Mouse (Mus musculus): ENCODE results near the gene Gpc3. TPM values are rescaled to one million over a fixed set of nuclear protein-coding genes. Genes with fewer than 3 reads are reported as not detected.

Gene Gpc3
- polyA plus RNA-seq, 1 experiment from 2014 or later: 538 TPM

- Histone ChIP-seq H3K4me2 (no peak overlapping the region), H3K9me3 (ENCODE audit: low read depth, low read length) (no peaks in the 10 kb centered on the region), H3K4me3 (ENCODE audit: low read depth, low read length) (no peak overlapping the region), H3K4me1 (ENCODE audit: insufficient read depth) (peaks cover 4% of the 10 kb centered on the region; the same call in 1 of the 2 replicates), H3K27me3 (ENCODE audit: insufficient read depth, low read length) (no peaks in the 10 kb centered on the region), H3K36me3 (ENCODE audit: insufficient read depth) (no peaks in the 10 kb centered on the region), H3K27ac (ENCODE audit: low read depth) (peak overlapping the region; percentile 58; the same call in 1 of the 2 replicates), H3K9ac (no peak overlapping the region)
- no peak for TF ChIP-seq CTCF (IDR thresholded peaks at IDR 0.05; ENCODE audit: low read depth)
- WGBS: 33% methylated on average over 2 of the region's 2 CpGs
- DNase-seq: peak; percentile 65
- peak; percentile 79; the same call in 1 of the 2 replicates for ATAC-seq (ENCODE audit: insufficient read depth)
These were observed 81.6 kb downstream of the Gpc3 start for GRCm38 (mm10) chrX:52532124-52532523.

GRCm38 (mm10) chrX:52526086-52526485, 87.7 kb downstream of the Gpc3 start:
- no peaks in the 10 kb centered on the region for H3K36me3 ChIP-seq (ENCODE audit: insufficient read depth)
- no peaks in the 10 kb centered on the region for H3K27me3 ChIP-seq (ENCODE audit: insufficient read depth, low read length)
- no peak for DNase-seq
- ATAC-seq (ENCODE audit: insufficient read depth): no peak
- 68% methylated on average over 5 of the region's 5 CpGs for WGBS
- no peak for TF ChIP-seq CTCF (IDR thresholded peaks at IDR 0.05; ENCODE audit: low read depth)
- no peak overlapping the region for H3K9ac ChIP-seq
- no peak overlapping the region for H3K27ac ChIP-seq (ENCODE audit: low read depth)
- H3K4me1 ChIP-seq (ENCODE audit: insufficient read depth): no peaks in the 10 kb centered on the region
- no peak overlapping the region for H3K4me3 ChIP-seq (ENCODE audit: low read depth, low read length)
- no peaks in the 10 kb centered on the region for H3K9me3 ChIP-seq (ENCODE audit: low read depth, low read length)
- no peak overlapping the region for H3K4me2 ChIP-seq

- ATAC-seq (ENCODE audit: insufficient read depth) (no peak), DNase-seq (no peak)
- 44% methylated on average over 3 of the region's 3 CpGs for WGBS
- TF ChIP-seq CTCF (IDR thresholded peaks at IDR 0.05; ENCODE audit: low read depth): no peak
- H3K9ac ChIP-seq: no peak overlapping the region
- H3K27me3 ChIP-seq (ENCODE audit: insufficient read depth, low read length): no peaks in the 10 kb centered on the region
- no peaks in the 10 kb centered on the region for H3K9me3 ChIP-seq (ENCODE audit: low read depth, low read length)
- H3K36me3 ChIP-seq (ENCODE audit: insufficient read depth): no peaks in the 10 kb centered on the region
- H3K4me1 ChIP-seq (ENCODE audit: insufficient read depth): no peaks in the 10 kb centered on the region
- no peak overlapping the region for H3K4me3 ChIP-seq (ENCODE audit: low read depth, low read length)
- no peak overlapping the region for H3K4me2 ChIP-seq
- H3K27ac ChIP-seq (ENCODE audit: low read depth): no peak overlapping the region
These were observed 88.6 kb downstream of the Gpc3 start for GRCm38 (mm10) chrX:52525132-52525531.

GRCm38 (mm10) chrX:52514553-52514952, 99.2 kb downstream of the Gpc3 start:
- no peak for TF ChIP-seq CTCF (IDR thresholded peaks at IDR 0.05; ENCODE audit: low read depth)
- no peaks in the 10 kb centered on the region for H3K9me3 ChIP-seq (ENCODE audit: low read depth, low read length)
- peak; percentile 72 for DNase-seq

GRCm38 (mm10) chrX:52511151-52511550, 102.6 kb downstream of the Gpc3 start:
- H3K27ac ChIP-seq (ENCODE audit: low read depth): no peak overlapping the region
- H3K9me3 ChIP-seq (ENCODE audit: low read depth, low read length): no peaks in the 10 kb centered on the region
- ATAC-seq (ENCODE audit: insufficient read depth): no peak
- H3K27me3 ChIP-seq (ENCODE audit: insufficient read depth, low read length): no peaks in the 10 kb centered on the region
- H3K9ac ChIP-seq: no peak overlapping the region
- WGBS: 78% methylated on average over 4 of the region's 4 CpGs
- no peak overlapping the region for H3K4me2 ChIP-seq
- no peak for DNase-seq
- TF ChIP-seq CTCF (IDR thresholded peaks at IDR 0.05; ENCODE audit: low read depth): no peak
- H3K4me1 ChIP-seq (ENCODE audit: insufficient read depth): no peaks in the 10 kb centered on the region
- H3K36me3 ChIP-seq (ENCODE audit: insufficient read depth): no peaks in the 10 kb centered on the region
- H3K4me3 ChIP-seq (ENCODE audit: low read depth, low read length): no peak overlapping the region

More at GRCm38 (mm10) chrX:52514553-52514952, 99.2 kb downstream of the Gpc3 start:
- no peak overlapping the region for H3K4me2 ChIP-seq
- no peak overlapping the region for H3K9ac ChIP-seq
- WGBS: 22% methylated on average over 3 of the region's 3 CpGs
- ATAC-seq (ENCODE audit: insufficient read depth): peak; percentile 71
- H3K4me3 ChIP-seq (ENCODE audit: low read depth, low read length): no peak overlapping the region
- H3K27ac ChIP-seq (ENCODE audit: low read depth): no peak overlapping the region
- no peaks in the 10 kb centered on the region for H3K4me1 ChIP-seq (ENCODE audit: insufficient read depth)
- H3K27me3 ChIP-seq (ENCODE audit: insufficient read depth, low read length): no peaks in the 10 kb centered on the region
- no peaks in the 10 kb centered on the region for H3K36me3 ChIP-seq (ENCODE audit: insufficient read depth)

GRCm38 (mm10) chrX:52503857-52504256, 109.9 kb downstream of the Gpc3 start:
- 26% methylated on average over 3 of the region's 3 CpGs for WGBS
- DNase-seq (peak; percentile 86), ATAC-seq (ENCODE audit: insufficient read depth) (peak; percentile 80)
- no peak overlapping the region for H3K27ac ChIP-seq (ENCODE audit: low read depth)
- TF ChIP-seq CTCF (IDR thresholded peaks at IDR 0.05; ENCODE audit: low read depth): no peak
- H3K9me3 ChIP-seq (ENCODE audit: low read depth, low read length): no peaks in the 10 kb centered on the region
- no peak overlapping the region for H3K9ac ChIP-seq
- H3K4me2 ChIP-seq: no peak overlapping the region
- H3K4me1 ChIP-seq (ENCODE audit: insufficient read depth): no peaks in the 10 kb centered on the region
- no peaks in the 10 kb centered on the region for H3K36me3 ChIP-seq (ENCODE audit: insufficient read depth)
- no peaks in the 10 kb centered on the region for H3K27me3 ChIP-seq (ENCODE audit: insufficient read depth, low read length)
- no peak overlapping the region for H3K4me3 ChIP-seq (ENCODE audit: low read depth, low read length)

GRCm38 (mm10) chrX:52489461-52489860, 124.3 kb downstream of the Gpc3 start:
- no peaks in the 10 kb centered on the region for H3K4me1 ChIP-seq (ENCODE audit: insufficient read depth)
- H3K27ac ChIP-seq (ENCODE audit: low read depth): no peak overlapping the region
- no peak for ATAC-seq (ENCODE audit: insufficient read depth)
- H3K9ac ChIP-seq: no peak overlapping the region
- H3K4me3 ChIP-seq (ENCODE audit: low read depth, low read length): no peak overlapping the region
- no peaks in the 10 kb centered on the region for H3K9me3 ChIP-seq (ENCODE audit: low read depth, low read length)
- no peak for DNase-seq
- no peaks in the 10 kb centered on the region for H3K36me3 ChIP-seq (ENCODE audit: insufficient read depth)
- no peak for TF ChIP-seq CTCF (IDR thresholded peaks at IDR 0.05; ENCODE audit: low read depth)
- H3K27me3 ChIP-seq (ENCODE audit: insufficient read depth, low read length): no peaks in the 10 kb centered on the region
- 60% methylated on average over 4 of the region's 4 CpGs for WGBS
- H3K4me2 ChIP-seq: no peak overlapping the region

Measured in lung, embryonic 14.5 days (tissue).